Mouse (Mus musculus): ENCODE measurements around the gene Fam133b. TPM values are rescaled to one million over a fixed set of nuclear protein-coding genes. Genes with fewer than 3 reads are reported as not detected.

Gene Fam133b
- polyA plus RNA-seq (2015; fragmentation: Nextera tagmentation; extraction: Ambion mirVana) = 29.3 and 32.1 TPM in 2 replicates

DNA sequence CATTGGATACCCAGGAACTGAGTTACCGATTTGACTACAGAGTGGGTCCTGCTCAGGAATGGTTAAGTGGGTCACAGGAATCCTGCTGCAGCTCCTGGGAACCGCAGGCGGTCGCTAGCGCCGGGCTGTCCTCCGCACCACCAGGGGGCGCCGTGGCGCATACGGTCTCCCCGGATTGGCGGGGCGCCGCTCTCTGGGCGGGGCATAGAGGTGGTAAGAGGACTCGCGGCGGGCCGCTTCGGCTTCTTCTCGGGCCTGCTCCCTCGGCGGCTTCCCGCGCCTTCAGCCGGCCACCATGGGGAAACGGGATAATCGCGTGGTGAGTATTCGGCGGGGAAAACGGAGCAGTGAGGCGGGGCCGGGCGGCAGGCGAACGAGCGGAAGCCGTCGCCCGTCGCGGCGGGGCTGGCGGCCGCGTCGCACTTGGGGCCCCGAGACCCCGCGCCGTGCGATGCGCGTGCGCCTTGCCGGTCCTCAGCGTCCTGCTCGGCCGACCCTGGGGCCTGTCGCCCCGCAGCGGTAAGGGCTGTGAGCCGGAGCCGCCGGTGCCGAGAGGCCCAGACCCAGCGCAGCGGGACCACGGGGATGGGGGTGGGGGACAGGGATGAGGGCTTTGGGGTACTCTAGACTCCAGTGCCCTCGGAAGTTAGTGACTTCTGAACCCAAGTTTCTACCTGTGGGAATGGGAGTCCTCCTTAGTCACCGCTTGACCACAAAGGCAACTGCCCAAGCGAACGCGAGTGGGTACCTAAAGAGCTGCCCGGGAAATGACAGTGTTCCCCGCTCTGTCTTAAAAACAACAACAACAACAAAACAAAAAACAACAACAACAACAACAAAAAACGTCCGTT is at the start of gene Fam133b:
TSS of gene Fam133b (plus strand) at position 205 of the 851 bp plus-strand sequence.
- Histone ChIP-seq H3K27me3 (no peaks in the 10 kb centered on the region), H3K4me1 (replicated peaks) (peaks cover 22% of the 10 kb centered on the region), H3K9ac (peak within 1 kb of the TSS; percentile 90), H3K9me3 (no peaks in the 10 kb centered on the region), H3K36me3 (peaks cover 7% of the 10 kb centered on the region), H3K27ac (peak within 1 kb of the TSS; percentile 93), H3K4me3 (peak within 1 kb of the TSS; percentile 91), H3K4me2 (peak within 1 kb of the TSS; percentile 67)
- peak; percentile 96 for ATAC-seq (ENCODE audit: low FRiP score)
- WGBS = under 1% methylated on average over 55 of the region's 80 CpGs

DNA sequence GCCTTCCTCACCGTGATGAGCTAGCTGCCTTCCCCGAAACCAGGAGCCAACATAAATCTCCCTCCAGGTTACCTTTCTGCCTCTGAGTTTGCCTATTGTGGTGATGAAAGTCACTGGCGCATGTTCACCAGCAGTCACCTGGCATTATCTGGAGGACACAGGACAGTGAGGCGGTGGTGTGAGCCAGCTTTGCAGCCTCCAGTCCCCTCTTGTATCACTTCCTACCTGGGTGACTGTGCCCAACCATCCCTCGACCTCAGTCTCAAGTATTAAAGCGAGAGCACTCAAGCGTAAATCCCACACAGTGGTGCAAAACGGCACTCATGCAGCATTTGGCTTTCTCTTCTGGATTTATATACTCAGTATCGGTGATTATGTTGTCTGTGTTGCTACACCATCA is 49.7 kb upstream of the Fam133b start:
- Histone ChIP-seq H3K9me3 (no peaks in the 10 kb centered on the region), H3K27ac (no peak overlapping the region), H3K27me3 (no peaks in the 10 kb centered on the region), H3K36me3 (no peaks in the 10 kb centered on the region), H3K4me2 (no peak overlapping the region), H3K4me3 (no peak overlapping the region), H3K4me1 (replicated peaks) (no peaks in the 10 kb centered on the region), H3K9ac (no peak overlapping the region)
- 94% methylated on average over 9 of the region's 9 CpGs for WGBS
- ATAC-seq (ENCODE audit: low FRiP score) = no peak

- Histone ChIP-seq H3K4me2 (no peak overlapping the region), H3K9me3 (no peaks in the 10 kb centered on the region), H3K9ac (no peak overlapping the region), H3K27ac (no peak overlapping the region), H3K4me1 (replicated peaks) (no peaks in the 10 kb centered on the region), H3K4me3 (no peak overlapping the region), H3K36me3 (no peaks in the 10 kb centered on the region), H3K27me3 (no peaks in the 10 kb centered on the region)
- no peak for ATAC-seq (ENCODE audit: low FRiP score)
- 77% methylated on average over 8 of the region's 8 CpGs for WGBS
Observed at GRCm38 (mm10) chr5:3494452-3495187, 49.0 kb upstream of the Fam133b start.

- Histone ChIP-seq H3K4me2 (no peak overlapping the region), H3K4me3 (no peak overlapping the region), H3K36me3 (no peaks in the 10 kb centered on the region), H3K9ac (no peak overlapping the region), H3K4me1 (replicated peaks) (no peaks in the 10 kb centered on the region), H3K27me3 (no peaks in the 10 kb centered on the region), H3K9me3 (no peaks in the 10 kb centered on the region), H3K27ac (no peak overlapping the region)
- ATAC-seq (ENCODE audit: low FRiP score) = no peak
- 92% methylated on average over 5 of the region's 5 CpGs for WGBS
Observed at GRCm38 (mm10) chr5:3497505-3497925, 46.1 kb upstream of the Fam133b start.

DNA sequence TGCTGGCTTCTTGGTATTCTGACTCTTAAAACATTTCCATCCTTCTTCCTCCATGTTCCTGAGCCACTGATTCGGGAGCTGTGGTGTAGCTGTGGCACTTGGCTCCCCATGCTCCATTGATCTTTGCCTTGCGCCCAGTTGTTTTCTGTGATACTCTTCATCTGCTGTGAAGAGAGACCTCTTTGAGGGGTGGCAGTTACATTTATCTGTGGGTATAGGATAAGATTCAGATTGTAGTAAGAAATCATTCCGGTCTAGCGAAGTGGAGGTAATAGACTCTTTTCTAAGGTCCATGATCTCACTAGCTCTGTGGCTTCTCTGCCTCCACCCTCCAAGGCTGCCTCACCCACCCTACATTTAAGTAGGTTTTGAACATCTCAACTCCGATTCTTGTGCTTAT is 43.3 kb upstream of the Fam133b start:
- H3K4me2 ChIP-seq = no peak overlapping the region
- H3K27ac ChIP-seq = no peak overlapping the region
- H3K27me3 ChIP-seq = no peaks in the 10 kb centered on the region
- no peaks in the 10 kb centered on the region for H3K36me3 ChIP-seq
- no peak for ATAC-seq (ENCODE audit: low FRiP score)
- H3K9ac ChIP-seq = no peak overlapping the region
- H3K4me1 ChIP-seq (replicated peaks) = peaks cover 4% of the 10 kb centered on the region; the same call in 1 of the 2 replicates
- no peaks in the 10 kb centered on the region for H3K9me3 ChIP-seq
- WGBS = 91% methylated on average over 5 of the region's 5 CpGs
- no peak overlapping the region for H3K4me3 ChIP-seq

DNA sequence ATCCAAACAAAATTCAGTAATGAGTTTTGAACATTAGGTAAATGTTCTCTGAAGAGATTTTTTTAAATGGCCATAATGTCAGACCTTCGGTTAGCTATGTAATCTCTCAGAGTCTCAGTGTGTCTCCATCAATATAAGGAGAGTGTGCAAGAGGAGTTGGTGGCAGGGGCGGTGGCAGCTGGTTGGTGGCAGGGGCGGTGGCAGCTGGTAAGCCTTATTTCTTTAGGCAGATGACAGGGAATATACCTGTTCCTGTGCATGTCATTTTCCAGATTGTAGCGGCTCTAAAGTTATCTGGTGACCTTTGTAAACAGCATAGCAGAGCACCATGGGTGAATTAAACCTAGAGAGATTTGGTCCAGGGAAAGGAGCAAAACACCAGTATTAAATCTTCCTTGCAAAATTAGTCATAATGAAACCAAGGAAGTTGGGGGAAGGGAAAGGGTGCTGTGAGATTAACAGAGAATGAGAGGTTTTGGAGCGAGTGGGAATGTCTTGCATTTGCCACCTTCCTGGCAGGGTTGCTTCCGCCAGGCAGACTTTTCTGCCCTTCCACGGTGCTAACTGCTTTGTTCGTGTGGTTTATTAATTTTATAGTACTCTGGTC is 42.6 kb upstream of the Fam133b start:
- Histone ChIP-seq H3K36me3 (no peaks in the 10 kb centered on the region), H3K27me3 (no peaks in the 10 kb centered on the region), H3K4me2 (no peak overlapping the region), H3K27ac (no peak overlapping the region), H3K9me3 (no peaks in the 10 kb centered on the region), H3K4me1 (replicated peaks) (peaks cover 4% of the 10 kb centered on the region; the same call in 1 of the 2 replicates), H3K4me3 (no peak overlapping the region), H3K9ac (no peak overlapping the region)
- WGBS = 66% methylated on average over 8 of the region's 8 CpGs
- ATAC-seq (ENCODE audit: low FRiP score) = no peak

DNA sequence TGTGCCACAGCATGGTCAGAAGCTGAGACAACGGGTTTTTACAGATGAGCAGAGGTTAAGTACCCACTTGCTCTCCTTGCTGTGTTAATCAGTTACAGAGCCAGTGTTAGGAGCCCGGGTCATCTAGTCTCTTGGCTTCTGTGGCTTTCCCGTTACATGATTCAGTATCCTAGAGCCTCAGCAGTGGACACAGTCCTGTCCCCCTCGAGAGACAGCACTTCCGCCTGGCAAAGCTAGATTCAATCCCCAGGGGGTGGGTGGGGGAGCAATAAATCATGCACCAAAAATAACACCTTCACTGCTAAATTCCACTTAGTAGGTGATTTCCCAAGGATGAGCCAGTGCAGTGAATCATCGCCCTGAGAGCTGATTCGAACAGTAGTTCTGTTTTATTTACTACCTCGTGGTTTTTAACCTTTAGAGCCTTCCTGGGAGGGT is 42.0 kb upstream of the Fam133b start:
- no peak for ATAC-seq (ENCODE audit: low FRiP score)
- no peaks in the 10 kb centered on the region for H3K27me3 ChIP-seq
- no peak overlapping the region for H3K4me2 ChIP-seq
- H3K9ac ChIP-seq = no peak overlapping the region
- H3K27ac ChIP-seq = no peak overlapping the region
- no peaks in the 10 kb centered on the region for H3K36me3 ChIP-seq
- no peaks in the 10 kb centered on the region for H3K9me3 ChIP-seq
- no peak overlapping the region for H3K4me3 ChIP-seq
- peaks cover 4% of the 10 kb centered on the region; the same call in 1 of the 2 replicates for H3K4me1 ChIP-seq (replicated peaks)
- WGBS = 46% methylated on average over 8 of the region's 8 CpGs

DNA sequence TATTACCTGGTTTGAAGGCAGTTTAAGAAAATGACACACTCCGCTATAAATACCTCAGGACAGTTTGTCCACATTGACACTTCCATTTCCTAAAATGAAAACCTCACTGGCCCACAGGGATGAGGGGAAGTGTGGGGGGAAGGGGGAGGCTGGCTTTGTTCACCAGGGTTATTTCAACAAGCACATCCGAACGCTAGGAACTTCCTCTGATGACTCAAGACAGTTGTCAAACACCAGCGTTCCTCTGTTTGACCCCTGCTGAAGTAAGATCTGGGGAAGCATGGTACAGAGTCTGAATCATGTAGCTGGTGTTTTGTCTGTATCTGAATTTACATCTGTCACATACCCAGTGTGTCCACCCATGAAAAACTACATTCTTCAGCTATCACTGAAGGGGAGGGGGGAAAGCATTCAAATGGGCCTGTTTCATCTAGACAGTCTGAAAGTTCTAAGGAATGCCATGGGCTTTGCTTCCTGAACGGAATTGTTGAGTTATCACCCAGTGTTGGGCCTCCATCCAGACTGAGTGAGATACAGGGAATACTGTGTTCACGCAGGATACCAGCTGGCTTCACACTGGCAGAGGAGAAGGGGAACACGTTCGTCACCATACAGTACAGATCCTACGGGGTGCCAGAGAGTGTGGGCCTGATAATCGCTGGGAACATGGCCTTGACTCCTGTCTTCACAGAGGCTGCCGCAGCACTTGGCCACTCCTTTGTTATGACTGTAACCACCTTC is 40.9 kb upstream of the Fam133b start:
- 67% methylated on average over 11 of the region's 11 CpGs for WGBS
- Histone ChIP-seq H3K9ac (no peak overlapping the region), H3K27ac (no peak overlapping the region), H3K4me3 (no peak overlapping the region), H3K9me3 (no peaks in the 10 kb centered on the region), H3K4me1 (replicated peaks) (peaks cover 4% of the 10 kb centered on the region; the same call in 1 of the 2 replicates), H3K4me2 (no peak overlapping the region), H3K36me3 (no peaks in the 10 kb centered on the region), H3K27me3 (no peaks in the 10 kb centered on the region)
- no peak for ATAC-seq (ENCODE audit: low FRiP score)

- Histone ChIP-seq H3K9me3 (no peaks in the 10 kb centered on the region), H3K4me2 (no peak overlapping the region), H3K27ac (no peak overlapping the region), H3K4me3 (no peak overlapping the region), H3K4me1 (replicated peaks) (peaks cover 4% of the 10 kb centered on the region; the same call in 1 of the 2 replicates), H3K27me3 (no peaks in the 10 kb centered on the region), H3K36me3 (no peaks in the 10 kb centered on the region), H3K9ac (no peak overlapping the region)
- 87% methylated on average over 4 of the region's 4 CpGs for WGBS
- no peak for ATAC-seq (ENCODE audit: low FRiP score)
Observed at GRCm38 (mm10) chr5:3503373-3503772, 40.3 kb upstream of the Fam133b start.

DNA sequence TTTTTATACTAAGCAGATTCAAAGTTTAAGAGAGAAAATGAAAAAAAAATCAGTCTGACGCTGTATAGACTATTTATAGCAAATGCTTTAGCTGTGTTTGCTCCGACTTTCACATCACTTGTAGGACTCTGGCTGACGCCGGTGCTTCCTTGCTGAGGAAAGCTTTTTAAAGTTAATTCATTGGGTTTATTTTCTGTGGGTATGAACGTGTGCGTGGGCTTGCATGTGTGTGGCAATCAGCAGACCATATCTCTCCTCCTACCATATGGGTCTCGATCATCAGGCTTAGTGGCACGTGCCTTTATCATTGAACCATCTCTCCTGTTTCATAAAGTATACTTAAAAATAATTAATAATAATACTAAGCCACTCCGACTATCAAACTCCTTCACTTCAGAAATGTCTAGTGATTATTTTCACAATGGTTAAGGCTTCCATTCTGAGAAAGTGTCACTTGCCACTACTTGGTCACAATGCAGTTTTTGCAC is 39.8 kb upstream of the Fam133b start:
- no peaks in the 10 kb centered on the region for H3K27me3 ChIP-seq
- H3K9ac ChIP-seq = no peak overlapping the region
- ATAC-seq (ENCODE audit: low FRiP score) = no peak
- no peaks in the 10 kb centered on the region for H3K36me3 ChIP-seq
- H3K4me2 ChIP-seq = no peak overlapping the region
- peaks cover 4% of the 10 kb centered on the region; the same call in 1 of the 2 replicates for H3K4me1 ChIP-seq (replicated peaks)
- WGBS = 91% methylated on average over 9 of the region's 9 CpGs
- H3K9me3 ChIP-seq = no peaks in the 10 kb centered on the region
- no peak overlapping the region for H3K27ac ChIP-seq
- no peak overlapping the region for H3K4me3 ChIP-seq

GRCm38 (mm10) chr5:3504453-3504852 is 39.2 kb upstream of the Fam133b start:
- WGBS = 83% methylated on average over 4 of the region's 4 CpGs
- H3K27ac ChIP-seq = no peak overlapping the region

More at GRCm38 (mm10) chr5:3504453-3504852, 39.2 kb upstream of the Fam133b start:
- Histone ChIP-seq H3K27me3 (no peaks in the 10 kb centered on the region), H3K4me3 (no peak overlapping the region), H3K9me3 (no peaks in the 10 kb centered on the region), H3K4me1 (replicated peaks) (peaks cover 4% of the 10 kb centered on the region; the same call in 1 of the 2 replicates), H3K36me3 (no peaks in the 10 kb centered on the region), H3K9ac (no peak overlapping the region), H3K4me2 (no peak overlapping the region)
- ATAC-seq (ENCODE audit: low FRiP score) = no peak
